Mouse (Mus musculus) E14TG2a.4 (cell line): ENCODE results near the gene Gtsf1l.

Experiments
- CTCF ChIP-seq: conservative IDR thresholded peaks from 2 replicates; pipeline ENCODE4 v1.5.1; 2014; ENCODE audit warnings: low read length
- NANOG ChIP-seq: IDR thresholded peaks from 2 replicates; pipeline ENCODE4 v1.6.1; 2014; ENCODE audit warnings: borderline replicate concordance, low read length, mixed read lengths
- POU5F1 ChIP-seq: IDR thresholded peaks from 2 replicates; pipeline ENCODE4 v1.6.1; 2014; ENCODE audit warnings: low read length, borderline replicate concordance

DNA sequence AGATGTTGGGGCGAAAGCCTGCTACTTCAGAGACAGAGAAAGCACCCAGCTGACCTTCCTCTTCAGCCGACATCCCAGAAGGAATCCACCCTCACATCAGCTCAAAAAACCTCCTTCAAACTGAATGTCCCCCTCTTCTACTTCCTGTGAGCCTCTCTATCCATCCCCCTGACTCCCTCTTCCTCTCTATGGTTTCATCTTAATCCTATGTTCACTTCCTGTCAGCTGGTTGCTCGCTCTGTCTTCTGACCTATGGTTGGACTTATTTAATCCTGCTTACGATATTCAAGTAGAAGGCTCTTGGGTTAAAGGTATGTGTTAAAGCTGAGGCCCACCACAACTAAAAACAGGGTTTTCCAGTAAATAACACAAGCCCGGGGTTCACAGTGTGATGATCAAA is 35.8 kb upstream of the Gtsf1l start:
- TF ChIP-seq CTCF (no peak), POU5F1 (no peak), NANOG (no peak)
